Mouse (Mus musculus): ENCODE data around the gene Serpinb1c.
"Not testable (repeated sequence)": the region's sequence is repeated elsewhere in the genome, so short reads cannot be mapped to it uniquely, and the experiment has no call there.

The Serpinb1c gene

DNA sequence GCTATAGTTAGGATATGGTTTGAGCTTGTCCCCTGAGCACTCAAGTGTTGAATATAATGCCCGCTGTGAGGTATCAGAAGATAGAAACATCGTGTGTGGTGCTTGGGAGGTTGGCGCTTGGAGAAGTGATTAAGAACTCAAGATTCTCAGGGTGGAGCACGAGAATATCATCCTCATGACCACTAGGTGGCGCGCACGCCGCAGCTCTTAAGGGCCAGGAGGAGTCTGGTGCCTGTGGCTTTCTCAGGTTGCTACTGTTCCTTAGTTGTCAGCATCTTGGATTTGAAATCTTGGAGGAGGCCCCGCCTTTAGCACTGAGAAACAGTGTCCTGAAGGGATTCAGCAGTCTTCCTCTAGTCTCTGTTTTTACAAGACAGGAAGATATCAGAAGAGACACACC, 31.5 kb downstream of the Serpinb1c start:
- peak; percentile 39 to 73 for DNase-seq (ENCODE audit: low spot score in 2 of 2)

DNA sequence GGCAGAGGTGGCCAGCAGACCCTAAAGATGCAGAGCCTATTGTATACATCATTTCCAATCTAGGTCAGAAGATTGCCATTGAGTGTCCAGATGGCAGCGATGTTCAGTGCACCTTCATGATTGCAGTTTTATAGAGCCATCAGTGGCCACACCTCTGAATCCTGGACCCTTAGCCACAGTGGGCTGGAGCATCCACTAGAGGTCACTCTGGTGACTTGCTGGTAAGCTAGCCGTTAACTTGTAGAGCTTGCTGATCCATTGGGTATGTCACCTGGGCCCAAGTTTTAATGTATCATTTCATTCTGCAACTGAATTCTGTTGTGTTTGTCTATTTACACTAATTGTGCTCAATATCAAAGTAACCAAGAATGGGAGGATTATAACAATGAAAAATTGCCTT, 32.4 kb downstream of the Serpinb1c start:
- DNase-seq (ENCODE audit: low spot score in 2 of 2) = no peak

DNA sequence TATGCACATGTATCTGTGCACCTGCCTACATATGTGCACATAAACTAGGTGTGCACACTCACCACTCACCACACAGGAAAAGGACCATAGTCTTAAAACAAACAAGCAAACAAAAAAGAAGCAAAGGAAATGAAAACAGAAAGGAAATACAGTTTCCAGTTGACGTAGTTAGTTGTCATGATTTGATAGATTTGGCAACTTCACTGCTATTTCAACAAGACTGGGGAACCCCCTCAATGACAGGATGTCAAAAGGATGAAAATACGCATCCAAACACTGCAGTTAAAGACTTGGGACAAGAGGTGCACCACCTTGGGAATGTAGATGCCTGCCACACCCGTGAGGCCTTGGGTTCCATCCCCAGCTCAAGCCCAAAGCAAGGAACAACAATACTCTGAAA, 33.5 kb downstream of the Serpinb1c start:
- DNase-seq (ENCODE audit: low spot score in 2 of 2) = not testable (repeated sequence)

DNA sequence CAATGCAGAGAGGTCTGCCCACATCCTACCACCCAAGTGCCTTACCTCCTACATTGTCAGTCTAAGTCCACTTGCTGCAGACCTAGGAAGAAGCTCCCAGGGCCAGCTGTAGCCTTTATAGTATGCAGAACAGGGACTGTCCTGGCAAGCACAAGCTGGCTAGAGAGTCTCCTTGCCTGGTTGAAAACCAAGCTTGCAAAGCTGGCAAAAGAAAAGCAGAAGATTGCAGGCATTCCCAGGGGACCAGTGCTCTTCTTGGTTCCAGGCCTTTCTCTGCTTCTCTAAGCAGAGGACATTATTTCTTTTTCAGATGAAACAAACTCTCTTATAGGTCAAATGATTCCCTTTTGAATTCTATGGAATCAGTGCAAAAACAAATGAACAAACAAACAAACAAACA, 34.6 kb downstream of the Serpinb1c start:
- DNase-seq (ENCODE audit: low spot score in 2 of 2) = no peak

DNA sequence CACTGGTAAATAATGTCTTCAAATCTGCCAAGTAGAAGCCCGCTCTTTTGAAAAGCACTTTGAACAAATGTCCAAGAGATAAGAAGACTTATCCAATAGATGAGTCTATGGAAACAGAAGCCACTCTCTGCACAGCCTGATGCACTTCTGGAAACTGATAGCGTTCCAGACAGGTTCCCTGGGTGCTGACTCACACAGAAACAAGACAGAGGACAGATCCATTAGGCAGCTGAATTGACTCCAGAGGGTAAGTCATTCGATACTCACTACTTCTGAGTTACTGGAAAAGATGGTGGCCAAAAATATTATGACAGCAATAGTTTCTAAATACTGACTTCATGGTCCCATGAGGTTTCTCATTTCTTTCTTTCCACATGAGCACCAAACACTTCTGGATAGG, 37.2 kb downstream of the Serpinb1c start:
- DNase-seq (ENCODE audit: low spot score in 2 of 2) = no peak

- no peak for DNase-seq (ENCODE audit: low spot score in 2 of 2)
Measured at GRCm38 (mm10) chr13:32853073-32853472, 44.9 kb downstream of the Serpinb1c start.

DNA sequence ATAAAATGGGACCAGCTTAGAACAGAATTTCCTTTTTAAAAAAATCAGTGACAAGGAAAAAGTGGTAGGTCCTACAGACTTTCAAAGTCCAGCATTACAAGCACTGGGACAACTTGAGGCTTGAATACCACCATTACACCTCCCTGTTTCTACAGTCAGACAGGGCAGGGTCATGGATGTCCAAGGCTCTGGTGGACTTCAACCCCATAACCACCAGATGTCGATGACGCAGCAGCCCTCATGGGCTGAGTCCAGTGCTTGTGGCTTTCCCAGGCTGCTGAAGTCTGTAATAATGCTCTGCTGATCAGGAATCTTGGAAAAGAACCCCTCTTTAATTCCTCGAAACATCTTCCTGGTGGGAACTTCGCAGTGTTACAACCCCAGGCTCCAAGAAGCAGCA, 45.5 kb downstream of the Serpinb1c start:
- DNase-seq (ENCODE audit: low spot score in 2 of 2) = no peak

DNA sequence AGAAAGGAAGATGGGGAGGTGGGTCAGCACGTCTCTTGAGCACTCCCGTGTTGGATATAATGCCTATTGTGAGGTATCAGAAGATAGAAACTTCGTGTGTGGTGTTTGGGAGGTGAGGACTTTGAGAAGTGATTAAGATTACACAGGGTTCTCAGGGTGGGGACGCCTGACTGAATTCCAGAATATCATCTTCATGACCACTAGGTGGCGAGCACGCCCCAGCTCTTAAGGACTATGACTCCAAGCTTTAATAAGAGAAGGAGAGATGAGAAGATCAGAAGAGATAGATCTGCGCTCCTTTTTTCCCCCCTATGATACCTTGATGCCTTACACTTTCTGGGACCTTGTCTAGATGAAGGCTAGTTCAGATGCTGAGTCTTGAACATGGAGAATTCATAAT, 46.0 kb downstream of the Serpinb1c start:
- no peak for DNase-seq (ENCODE audit: low spot score in 2 of 2)

GRCm38 (mm10) chr13:32850668-32851404, 47.2 kb downstream of the Serpinb1c start, which contains the start of gene Serpinb1a:
Gene Serpinb1a, minus strand, starts transcription at chr13:32851185.
- DNase-seq (ENCODE audit: low spot score in 2 of 2) = peak; percentile 70

- no peak for DNase-seq (ENCODE audit: low spot score in 2 of 2)
Measured at GRCm38 (mm10) chr13:32850156-32850555, 47.9 kb downstream of the Serpinb1c start.

DNA sequence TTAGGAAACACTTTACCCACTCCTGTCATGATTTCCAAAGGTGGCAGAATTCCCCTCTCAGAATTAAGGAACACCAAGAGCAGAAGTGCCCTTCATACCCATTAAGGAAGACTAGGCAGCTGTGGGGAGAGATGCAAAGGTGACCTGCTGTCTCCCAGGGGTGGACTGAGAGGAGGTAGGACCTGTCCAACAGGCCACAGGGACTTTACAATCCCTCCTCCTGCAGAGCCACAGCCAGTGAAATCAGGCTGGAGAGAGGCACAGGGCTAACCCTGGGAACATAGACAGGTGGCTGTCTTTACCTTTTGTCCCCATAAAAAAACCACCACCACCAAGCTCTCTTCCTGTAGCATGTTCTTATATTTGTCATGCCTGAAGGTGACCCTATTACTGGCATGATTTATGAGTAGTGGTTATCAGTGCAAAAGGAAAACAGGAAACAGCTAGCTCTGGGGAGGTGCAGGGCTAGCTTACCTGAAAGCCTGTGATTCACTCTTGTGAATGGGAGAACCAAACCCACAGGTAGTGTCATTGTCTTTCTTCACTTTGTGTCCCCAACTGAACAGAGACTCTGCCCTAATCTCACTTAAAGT, 48.4 kb downstream of the Serpinb1c start:
- no peak for DNase-seq (ENCODE audit: low spot score in 2 of 2)

DNA sequence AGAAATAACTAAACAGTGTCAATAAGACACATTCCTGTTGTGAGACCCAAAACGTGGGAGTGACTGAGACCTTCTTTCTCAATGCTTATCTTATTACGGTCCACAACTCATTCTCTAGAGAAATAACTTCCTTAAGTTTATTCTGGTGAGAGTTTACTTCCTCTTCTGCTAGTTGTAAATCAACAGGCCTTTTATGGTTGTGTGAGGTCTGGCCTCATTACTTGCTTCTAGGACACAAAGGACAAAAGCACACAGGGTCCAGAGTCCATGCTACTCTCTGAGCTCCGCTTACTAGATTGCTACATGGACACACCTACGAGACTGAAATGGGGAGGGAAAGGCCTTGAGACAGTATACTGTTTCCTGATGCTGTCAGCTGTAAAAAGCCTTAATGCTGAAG, 48.9 kb downstream of the Serpinb1c start:
- no peak for DNase-seq (ENCODE audit: low spot score in 2 of 2)

DNA sequence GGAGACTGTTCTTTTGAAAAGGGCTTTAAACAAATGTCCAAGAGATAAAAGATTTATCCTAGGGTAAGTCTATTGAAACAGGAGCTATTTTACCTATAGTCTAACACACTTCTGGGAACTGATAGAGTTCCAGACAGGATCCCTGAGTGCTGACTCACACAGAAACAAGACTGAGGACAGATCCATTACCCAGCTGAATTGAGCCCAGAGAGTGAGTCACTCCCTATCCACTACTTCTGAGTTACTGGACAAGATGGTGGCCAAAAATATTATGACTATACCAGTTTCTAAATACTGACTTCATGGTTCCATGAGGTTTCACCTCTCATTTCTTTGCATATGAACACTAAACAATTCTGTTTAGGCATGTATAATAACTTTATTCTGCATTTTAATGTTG, 51.8 kb downstream of the Serpinb1c start:
- DNase-seq (ENCODE audit: low spot score in 2 of 2) = no peak

- no peak for DNase-seq (ENCODE audit: low spot score in 2 of 2)
Measured at GRCm38 (mm10) chr13:32841349-32841748, 56.7 kb downstream of the Serpinb1c start.

DNA sequence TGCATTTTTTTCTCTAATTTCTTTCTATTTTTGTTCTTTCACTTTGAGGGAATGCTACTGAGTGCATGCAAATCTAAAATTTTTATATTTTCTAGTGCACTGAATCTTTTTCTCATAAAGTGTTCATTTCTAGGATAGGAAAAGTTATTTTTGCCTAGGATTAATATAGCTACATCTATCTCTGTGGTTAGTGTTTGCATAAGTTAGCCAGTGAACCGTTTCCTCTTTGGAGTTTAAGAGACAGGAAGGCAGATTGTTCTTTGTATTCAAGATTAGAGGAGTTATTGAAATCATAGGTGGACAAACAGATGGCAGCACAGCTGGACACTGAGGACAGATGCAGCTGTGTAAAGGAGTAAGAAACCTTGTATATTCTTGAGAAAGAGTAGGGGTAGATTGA, 58.7 kb downstream of the Serpinb1c start:
- no peak for DNase-seq (ENCODE audit: low spot score in 2 of 2)

DNA sequence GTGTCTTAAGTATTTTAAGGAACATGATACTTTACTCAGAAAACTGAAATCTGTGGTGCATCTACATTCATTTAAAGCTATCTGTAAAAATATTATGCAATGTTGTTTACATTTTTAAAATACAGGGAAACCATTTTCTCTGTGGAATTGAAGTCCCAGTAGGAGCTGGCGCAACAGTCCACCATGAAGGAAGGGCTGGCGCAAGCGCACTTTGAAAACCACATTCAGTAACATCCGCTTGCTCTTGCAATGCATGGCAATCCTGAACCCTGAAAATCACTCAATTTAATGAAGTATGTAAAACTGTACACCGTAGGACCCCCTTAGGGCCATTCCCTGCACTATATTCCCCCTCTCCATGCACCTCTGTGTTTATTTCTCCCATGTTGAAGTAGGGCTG, 63.5 kb downstream of the Serpinb1c start:
- DNase-seq (ENCODE audit: low spot score in 2 of 2) = no peak

GRCm38 (mm10) chr13:32833237-32833636, 64.8 kb downstream of the Serpinb1c start:
- DNase-seq (ENCODE audit: low spot score in 2 of 2) = no peak

DNA sequence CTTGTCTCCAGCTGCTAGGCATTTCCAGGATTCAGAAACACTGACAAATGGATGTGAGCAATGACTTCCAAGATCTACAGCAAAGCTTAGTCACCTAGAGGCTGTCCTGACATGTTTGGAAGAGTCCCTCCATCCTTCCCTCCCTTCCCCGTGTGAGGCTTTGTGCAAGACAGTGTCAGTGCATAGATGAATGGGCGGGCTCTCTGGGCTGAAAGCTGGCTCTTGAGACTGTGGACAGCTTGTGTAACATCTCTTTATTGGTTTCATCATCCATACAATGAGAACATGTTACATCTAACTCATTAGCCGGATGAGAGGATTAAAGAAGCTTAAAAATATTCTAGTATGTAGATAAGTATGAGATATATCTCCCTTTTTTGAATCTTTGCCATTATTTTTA, 65.2 kb downstream of the Serpinb1c start:
- DNase-seq (ENCODE audit: low spot score in 2 of 2) = no peak

GRCm38 (mm10) chr13:32831505-32832273, 66.3 kb downstream of the Serpinb1c start:
- no peak for DNase-seq (ENCODE audit: low spot score in 2 of 2)
